Mouse (Mus musculus): ENCODE data around the gene Mastl. TPM values are rescaled to one million over a fixed set of nuclear protein-coding genes. Genes with fewer than 3 reads are reported as not detected.

Mastl gene
- total and polyA plus RNA-seq, 3 experiments: 8.1 to 14.8 (median 10.7) TPM

- H3K79me2 ChIP-seq (replicated peaks; ENCODE audit: control insufficient read depth, extremely low read depth, insufficient read depth, poor library complexity, severe bottlenecking): peaks cover 58% of the 10 kb centered on the region
- dilution Hi-C loops (cut with MboI; ENCODE audit: extremely low pct_ligation_motif_present, extremely low pct_unique_long_range_greater_than_20kb, low sequenced_read_pairs): no loop called here
- peaks cover 5 to 47% of the 10 kb centered on the region in 2 experiments for H3K4me1 ChIP-seq (ENCODE audit: control insufficient read depth in 1 of 2, insufficient read depth in 2 of 2)
- TF ChIP-seq TCF12 (IDR thresholded peaks at IDR 0.05; ENCODE audit: low read depth, low read length) (no peak), ZC3H11A (IDR thresholded peaks at IDR 0.05; ENCODE audit: low read depth, low read length) (no peak), CHD2 (IDR thresholded peaks at IDR 0.05; ENCODE audit: low read length) (no peak), NRF1 (IDR thresholded peaks at IDR 0.05; ENCODE audit: low read depth, low read length) (no peak), TBP (conservative IDR thresholded peaks at IDR 0.05; ENCODE audit: low read depth, low read length) (no peak), NELFE (IDR thresholded peaks at IDR 0.05; ENCODE audit: low read depth, low read length) (no peak), ETS1 (conservative IDR thresholded peaks at IDR 0.05; ENCODE audit: low read depth, low read length) (no peak), KAT2A (IDR thresholded peaks at IDR 0.05; ENCODE audit: insufficient replicate concordance, low read length) (no peak)
- peaks cover 7 to 21% of the 10 kb centered on the region in 2 experiments for H3K36me3 ChIP-seq (replicated peaks in 1 of 2; ENCODE audit: control insufficient read depth in 1 of 2, insufficient read depth in 1 of 2, low read length in 1 of 2)
- DNase-seq (ENCODE audit: extremely low read depth): no peak
- H3K9me3 ChIP-seq (replicated peaks; ENCODE audit: low read length): no peaks in the 10 kb centered on the region
- H3K27ac ChIP-seq (ENCODE audit: insufficient read depth, low read depth): peak overlapping the region; percentile 56
- peak overlapping the region; percentile 91 to 98 (median 92) for H3K4me3 ChIP-seq (replicated peaks in 1 of 3; ENCODE audit: low read depth in 2 of 3, low read length in 2 of 3, poor library complexity in 1 of 3)
- in situ Hi-C loops (cut with MboI; ENCODE audit: low pct_ligation_motif_present, low pct_unique_long_range_greater_than_20kb, low sequenced_read_pairs): no loop called here
- H3K27me3 ChIP-seq (replicated peaks): no peaks in the 10 kb centered on the region
- H3K4me2 ChIP-seq (ENCODE audit: insufficient read depth, low read depth, poor library complexity, severe bottlenecking): no peak overlapping the region; the same call in 1 of the 2 replicates
- peak overlapping the region; percentile 84 for H3K9ac ChIP-seq (ENCODE audit: insufficient read depth, low read depth)
Observed at GRCm38 (mm10) chr2:23156608-23157081, 821 bp upstream of the Mastl start.

GRCm38 (mm10) chr2:23155199-23155621, 614 bp downstream of the Mastl start:
- TF ChIP-seq E2F4 (IDR thresholded peaks at IDR 0.05; ENCODE audit: insufficient replicate concordance, low read depth, low read length) (no peak), ELF1 (IDR thresholded peaks at IDR 0.05; ENCODE audit: low read depth, low read length) (no peak), ZMIZ1 (IDR thresholded peaks at IDR 0.05; ENCODE audit: low read depth, low read length) (no peak), ZKSCAN1 (IDR thresholded peaks at IDR 0.05; ENCODE audit: borderline replicate concordance, low read depth, low read length) (no peak), JUND (conservative IDR thresholded peaks at IDR 0.05; ENCODE audit: low read depth, low read length) (no peak), MAX (IDR thresholded peaks at IDR 0.05; ENCODE audit: low read length) (no peak), POLR2A (IDR thresholded peaks at IDR 0.05; ENCODE audit: low read depth, low read length) (no peak), SIN3A (IDR thresholded peaks at IDR 0.05; ENCODE audit: low read length) (no peak), JUN (IDR thresholded peaks at IDR 0.05; ENCODE audit: insufficient read depth, low read depth, low read length) (no peak), USF1 (IDR thresholded peaks at IDR 0.05; ENCODE audit: low read depth, low read length) (no peak), NRF1 (IDR thresholded peaks at IDR 0.05; ENCODE audit: low read depth, low read length) (no peak), TCF12 (IDR thresholded peaks at IDR 0.05; ENCODE audit: low read depth, low read length) (no peak), MXI1 (IDR thresholded peaks at IDR 0.05; ENCODE audit: low read depth, low read length) (no peak), KAT2A (IDR thresholded peaks at IDR 0.05; ENCODE audit: insufficient replicate concordance, low read length) (no peak)

More at GRCm38 (mm10) chr2:23155199-23155621, 614 bp downstream of the Mastl start:
- Histone ChIP-seq H3K27ac (ENCODE audit: insufficient read depth, low read depth) (peak overlapping the region; percentile 60), H3K4me2 (ENCODE audit: insufficient read depth, low read depth, poor library complexity, severe bottlenecking) (peak overlapping the region; percentile 70), H3K79me2 (replicated peaks; ENCODE audit: control insufficient read depth, extremely low read depth, insufficient read depth, poor library complexity, severe bottlenecking) (peaks cover 51% of the 10 kb centered on the region), H3K27me3 (replicated peaks) (no peaks in the 10 kb centered on the region), H3K9me3 (replicated peaks; ENCODE audit: low read length) (no peaks in the 10 kb centered on the region), H3K4me1 (ENCODE audit: control insufficient read depth in 1 of 2, insufficient read depth in 2 of 2) (peaks cover 3 to 44% of the 10 kb centered on the region in 2 experiments; a peak in 3 of 4 replicates), H3K36me3 (replicated peaks in 1 of 2; ENCODE audit: control insufficient read depth in 1 of 2, insufficient read depth in 1 of 2, low read length in 1 of 2) (peaks cover 7 to 24% of the 10 kb centered on the region in 2 experiments), H3K4me3 (replicated peaks in 1 of 3; ENCODE audit: low read depth in 2 of 3, low read length in 2 of 3, poor library complexity in 1 of 3) (peak overlapping the region; percentile 78 to 92 (median 91)), H3K9ac (ENCODE audit: insufficient read depth, low read depth) (peak overlapping the region; percentile 63)
- in situ Hi-C loops (cut with MboI; ENCODE audit: low pct_ligation_motif_present, low pct_unique_long_range_greater_than_20kb, low sequenced_read_pairs) (no loop called here), dilution Hi-C loops (cut with MboI; ENCODE audit: extremely low pct_ligation_motif_present, extremely low pct_unique_long_range_greater_than_20kb, low sequenced_read_pairs) (no loop called here)
- peak; percentile 43 for DNase-seq (ENCODE audit: extremely low read depth)
